Mouse (Mus musculus) myocyte (in vitro differentiated cells): ENCODE results near the gene Ypel3.

Experiments used
- CEBPB ChIP-seq: IDR thresholded peaks from 2 replicates; pipeline ENCODE4 v1.6.1; 2011; ENCODE audit warnings: mild to moderate bottlenecking, moderate library complexity; ENCODE audit not compliant: poor library complexity, insufficient read depth, severe bottlenecking
- MAX ChIP-seq: IDR thresholded peaks from one replicate; pipeline ENCODE4 v1.6.1; 2011; ENCODE audit warnings: low read depth, mild to moderate bottlenecking, control low read depth
- POLR2A ChIP-seq: IDR thresholded peaks from one replicate; pipeline ENCODE4 v1.6.1; 2011; ENCODE audit warnings: low read depth, mild to moderate bottlenecking, control low read depth, moderate library complexity; ENCODE audit not compliant: insufficient read length
- POLR2AphosphoS2 ChIP-seq: IDR thresholded peaks from one replicate; pipeline ENCODE4 v1.6.1; 2011; ENCODE audit warnings: low read depth, control low read depth; ENCODE audit not compliant: insufficient read length

DNA sequence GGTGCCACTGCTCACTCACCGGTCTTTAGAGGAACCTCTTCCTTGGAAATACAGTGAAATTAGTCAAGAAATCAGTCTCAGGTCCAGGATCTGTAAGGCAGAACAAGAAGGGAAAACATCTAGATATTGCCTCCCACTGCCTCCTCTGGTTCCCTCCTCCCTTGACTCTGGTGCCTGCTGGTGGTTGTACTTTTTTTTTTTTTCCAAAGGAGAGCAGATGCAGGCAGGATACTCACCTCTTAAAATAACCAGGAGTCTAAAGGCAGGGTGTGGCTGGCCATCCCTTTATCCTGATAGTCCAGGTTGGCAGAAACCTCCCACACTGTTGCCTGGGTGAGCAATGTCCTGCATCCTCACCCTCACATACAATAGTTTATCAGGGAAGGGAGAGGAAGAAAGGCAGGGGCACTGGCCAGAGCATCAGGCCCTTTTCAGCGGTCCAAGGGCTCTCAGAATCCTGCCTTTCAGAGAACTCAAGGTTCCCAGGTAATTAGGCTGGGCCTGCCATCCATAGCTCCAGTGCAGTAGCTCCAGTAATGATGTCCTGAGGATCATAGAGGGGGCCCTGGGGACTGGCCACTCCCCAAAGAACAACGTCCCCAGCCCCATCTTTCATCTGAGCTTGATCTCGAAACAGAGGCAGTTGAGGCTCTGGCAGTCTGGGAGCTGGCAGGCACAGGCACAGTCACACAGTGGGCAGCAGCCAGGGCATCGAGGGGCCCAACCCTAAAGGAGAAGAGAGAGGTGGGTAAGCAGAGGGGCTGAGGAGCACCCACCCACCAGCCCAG is 23.7 kb downstream of the Ypel3 start:
- TF ChIP-seq MAX (no peak), POLR2AphosphoS2 (no peak), CEBPB (no peak), POLR2A (no peak)
